Mouse (Mus musculus) erythroblast, adult 5-6 weeks (primary cell): ENCODE results near the gene Slc15a2. TPM values are rescaled to one million over a fixed set of nuclear protein-coding genes. Genes with fewer than 3 reads are reported as not detected.

ENCODE experiments used
- ATAC-seq: replicated peaks from 2 replicates; pipeline ENCODE4 v1.8.0; 2016; ENCODE audit warnings: moderate number of reproducible peaks, mild to moderate bottlenecking, moderate TSS enrichment, inconsistent platforms; ENCODE audit not compliant: poor library complexity, low FRiP score, severe bottlenecking
- total RNA-seq, 2 experiments: library from RNA; stranded (forward) in 1 of 2; stranded (reverse) in 1 of 2; fragments of 150-400 nt in 1 of 2; fragments of 200-764, 138-1000 nt in 1 of 2; gene quantifications; 2 replicates each; pipeline versions ENCODE4 v1.2.3 to v1.2.4; 2015 to 2017; ENCODE audit warnings: low replicate concordance in 2 of 2

The Slc15a2 gene
- 112 and 136 TPM in 2 replicates for total RNA-seq (2015; ENCODE audit: low replicate concordance)
- total RNA-seq (2017; ENCODE audit: low replicate concordance) = 195 and 265 TPM in 2 replicates

GRCm38 (mm10) chr16:36784594-36785313 lies at the start of gene Slc15a2:
Gene Slc15a2, minus strand, starts transcription at chr16:36784962.
- no peak for ATAC-seq

GRCm38 (mm10) chr16:36828820-36829219 lies 44.1 kb upstream of the Slc15a2 start:
- no peak for ATAC-seq

GRCm38 (mm10) chr16:36828054-36828786 lies 43.5 kb upstream of the Slc15a2 start, which contains the start of gene Iqcb1:
Gene Iqcb1, plus strand, starts transcription at chr16:36828385.
- ATAC-seq = peak; percentile 99

GRCm38 (mm10) chr16:36827611-36828053 lies 42.9 kb upstream of the Slc15a2 start:
- ATAC-seq = peak; percentile 81

DNA sequence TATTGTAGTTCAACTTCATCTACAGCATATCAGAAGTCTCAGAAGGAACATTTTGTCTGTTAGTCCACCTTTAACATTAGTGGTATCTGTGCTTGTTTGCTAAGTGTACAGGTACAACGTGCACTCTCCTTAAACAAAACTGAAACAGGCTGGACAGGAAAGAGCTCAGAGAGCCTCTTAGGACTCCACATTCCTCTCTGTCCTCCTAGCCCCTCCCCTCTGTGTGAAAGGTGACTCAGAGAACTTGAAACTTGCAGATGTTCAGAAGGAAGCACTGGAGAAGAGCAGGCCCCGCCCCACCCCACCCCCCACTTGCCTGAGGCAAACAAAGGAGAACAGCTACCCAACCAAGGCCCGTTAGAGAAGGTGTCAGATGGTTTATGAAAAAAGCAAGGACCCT lies 36.7 kb upstream of the Slc15a2 start:
- no peak for ATAC-seq

- ATAC-seq = no peak
Observed at GRCm38 (mm10) chr16:36820747-36821146, 36.0 kb upstream of the Slc15a2 start.

- no peak for ATAC-seq
Observed at GRCm38 (mm10) chr16:36820016-36820415, 35.3 kb upstream of the Slc15a2 start.

- ATAC-seq = peak; percentile 81
Observed at GRCm38 (mm10) chr16:36817321-36817926, 32.7 kb upstream of the Slc15a2 start.

GRCm38 (mm10) chr16:36816916-36817315 lies 32.2 kb upstream of the Slc15a2 start:
- ATAC-seq = no peak

DNA sequence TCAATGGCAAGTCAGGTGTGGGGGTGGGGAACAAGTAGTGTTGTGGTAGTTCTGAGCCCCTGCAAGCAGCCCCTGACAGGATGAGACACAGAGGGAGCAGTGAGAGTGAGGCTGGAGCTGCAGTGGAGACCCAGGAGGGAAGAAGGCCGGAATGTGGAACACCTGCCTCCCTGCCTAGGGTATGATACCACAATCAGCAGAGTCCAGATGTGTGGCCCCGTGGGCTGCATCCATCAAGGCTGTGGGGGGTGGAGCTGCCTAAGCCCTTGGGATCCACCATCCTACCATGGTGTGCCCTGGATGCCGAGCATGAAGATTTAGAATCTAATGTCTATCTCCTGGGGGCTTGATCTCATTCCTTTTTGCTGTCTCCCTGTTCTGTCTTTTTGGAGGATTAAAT lies 28.9 kb upstream of the Slc15a2 start:
- no peak for ATAC-seq

DNA sequence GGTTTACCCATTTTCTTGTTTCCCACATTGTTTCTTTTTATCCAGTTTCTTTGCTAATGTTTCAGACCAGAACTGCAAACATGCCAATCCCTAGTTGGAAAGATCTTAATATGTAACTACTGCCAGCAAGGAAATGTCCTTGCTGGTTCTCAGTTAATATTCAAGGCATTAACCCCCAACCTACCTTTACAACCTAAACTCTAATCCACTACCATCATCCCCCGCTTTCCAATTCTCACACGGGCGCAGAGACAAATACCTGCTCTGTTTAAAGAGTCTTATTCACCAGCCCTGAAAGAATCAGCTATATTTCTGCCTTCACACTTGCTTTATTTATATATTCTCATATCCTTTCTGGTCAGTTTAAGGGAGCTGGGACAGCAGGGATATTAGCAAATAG lies 23.9 kb upstream of the Slc15a2 start:
- no peak for ATAC-seq

DNA sequence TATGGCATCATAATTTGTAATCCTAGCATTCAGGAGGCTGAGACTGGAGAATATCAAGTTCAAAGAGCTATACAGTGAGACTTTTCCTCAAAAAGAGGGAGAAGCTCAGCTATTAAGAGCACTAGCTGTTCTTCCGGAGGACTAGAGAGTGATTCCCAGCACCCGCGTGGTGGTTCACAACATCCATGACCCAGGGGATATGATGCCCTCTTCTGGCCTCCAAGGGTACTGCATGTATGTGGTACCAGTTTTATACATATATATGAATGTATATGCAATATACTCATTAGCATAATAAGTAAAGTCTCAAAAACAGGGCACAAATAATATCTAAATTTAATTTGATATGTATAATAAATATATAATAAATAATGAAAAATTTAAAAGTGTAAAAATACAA lies 17.6 kb upstream of the Slc15a2 start:
- no peak; the same call in 1 of the 2 replicates for ATAC-seq

DNA sequence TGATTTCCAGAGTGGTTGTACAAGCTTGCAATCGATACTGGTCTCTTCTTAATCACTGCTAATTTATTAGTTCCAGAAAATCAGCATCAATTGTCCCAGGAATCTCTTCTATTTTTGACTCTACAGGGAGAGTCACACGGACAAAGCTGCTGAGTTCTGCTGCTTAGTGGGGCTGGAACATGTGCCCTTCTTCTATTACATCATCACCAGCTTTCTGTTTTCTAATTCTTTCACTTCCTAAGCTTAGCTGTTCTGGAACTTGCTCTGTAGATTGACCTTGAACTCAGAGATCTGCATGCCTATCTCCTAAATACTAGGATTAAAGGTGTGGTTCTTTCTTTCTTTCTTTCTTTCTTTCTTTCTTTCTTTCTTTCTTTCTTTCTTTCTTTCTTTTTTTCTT lies 13.6 kb upstream of the Slc15a2 start:
- no peak for ATAC-seq

GRCm38 (mm10) chr16:36794976-36795375 lies 10.2 kb upstream of the Slc15a2 start:
- no peak for ATAC-seq

DNA sequence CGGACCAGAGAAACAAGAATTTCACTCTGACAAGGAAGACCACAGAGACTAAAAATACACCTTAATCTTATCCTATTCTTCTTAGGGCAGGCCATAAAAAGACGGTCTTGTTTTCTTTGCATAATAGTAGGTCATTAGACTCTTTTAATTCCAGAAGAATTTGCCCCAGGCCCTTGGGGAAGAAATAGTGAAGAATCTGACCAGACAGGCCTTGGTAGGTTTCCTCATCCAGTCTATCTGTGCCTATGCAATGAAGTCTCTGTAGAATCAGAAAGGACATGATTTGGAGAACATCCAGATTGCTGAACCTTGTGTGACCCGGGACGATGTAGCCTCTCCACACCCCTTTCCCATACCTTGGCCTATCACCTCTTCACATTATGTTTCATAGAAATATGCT lies 5.4 kb upstream of the Slc15a2 start:
- no peak for ATAC-seq

GRCm38 (mm10) chr16:36786466-36786865 lies 1.7 kb upstream of the Slc15a2 start:
- ATAC-seq = no peak

GRCm38 (mm10) chr16:36784146-36784545 lies 616 bp downstream of the Slc15a2 start:
- ATAC-seq = no peak

GRCm38 (mm10) chr16:36775658-36776057 lies 9.1 kb downstream of the Slc15a2 start:
- ATAC-seq = no peak

- ATAC-seq = no peak
Observed at GRCm38 (mm10) chr16:36772996-36773395, 11.8 kb downstream of the Slc15a2 start.

DNA sequence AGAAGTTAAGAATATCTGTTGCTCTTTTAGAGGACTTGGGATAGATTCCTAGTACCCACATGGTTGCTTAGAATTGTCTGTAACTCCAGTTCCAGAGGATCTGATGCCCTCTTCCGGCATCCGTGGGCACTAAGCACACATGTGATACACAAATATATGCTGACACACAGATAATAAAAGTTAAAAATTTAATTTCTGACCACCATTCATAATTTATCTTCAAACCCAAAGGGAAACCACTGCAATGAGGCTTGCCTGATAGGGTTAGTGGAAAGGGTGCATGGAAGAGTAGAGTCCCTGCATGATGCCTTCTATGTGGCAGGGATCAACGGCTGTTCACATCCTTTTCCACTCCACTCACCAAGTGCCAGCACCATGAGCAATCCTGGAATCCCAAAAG lies 13.1 kb downstream of the Slc15a2 start:
- no peak for ATAC-seq

- ATAC-seq = no peak
Observed at GRCm38 (mm10) chr16:36771244-36771643, 13.5 kb downstream of the Slc15a2 start.
